Mouse (Mus musculus) thymus, postnatal 0 days (tissue): ENCODE measurements around the gene Ccdc50. TPM values are rescaled to one million over a fixed set of nuclear protein-coding genes. Genes with fewer than 3 reads are reported as not detected.

Experiments
- polyA plus RNA-seq: library from polyadenylated mRNA; unstranded; fragments of >200 nt; fragmentation: Nextera tagmentation; extraction: Ambion mirVana; gene quantifications from 2 replicates; pipeline ENCODE4 v1.2.1, GENCODE M21; 2015

Ccdc50 gene
- polyA plus RNA-seq, 1 experiment from 2014 or later = 19.6 TPM

Other genes starting within 250 kb of the Ccdc50 start
- gene Ostn, start 81.4 kb upstream of the Ccdc50 start, polyA plus RNA-seq = 0.22 and 0.23 TPM in 2 replicates
- 0.31 TPM in 1 of 2 replicates, not detected in the other for gene Uts2b, start 18.6 kb upstream of the Ccdc50 start, polyA plus RNA-seq